Mouse (Mus musculus) forebrain, embryonic 16.5 days (tissue): ENCODE measurements around the gene BC051665. TPM values are rescaled to one million over a fixed set of nuclear protein-coding genes. Genes with fewer than 3 reads are reported as not detected.

Source experiments
- ATAC-seq: fragments of 200-750 bp; cut with Nextera tagmentation; 2 replicates; pipeline ENCODE4 v1.8.0; 2017; ENCODE audit warnings: mild to moderate bottlenecking, moderate library complexity
- H3K27ac ChIP-seq: fragments of 300-500 bp; sonication (generic); 2 replicates; pipeline ENCODE4 v1.5.1; 2014; ENCODE audit warnings: low read length, control low read depth
- H3K27me3 ChIP-seq: fragments of 300-500 bp; sonication (generic); replicated peaks from 2 replicates; pipeline ENCODE4 v1.6.1; 2014; ENCODE audit warnings: low read length; ENCODE audit not compliant: control insufficient read depth, insufficient read depth
- H3K36me3 ChIP-seq: fragments of 300-500 bp; sonication (generic); 2 replicates; pipeline ENCODE4 v1.6.1; 2014; ENCODE audit not compliant: control insufficient read depth, insufficient read depth
- H3K4me1 ChIP-seq: fragments of 300-500 bp; sonication (generic); replicated peaks from 2 replicates; pipeline ENCODE4 v1.6.1; 2014; ENCODE audit warnings: low read length; ENCODE audit not compliant: control insufficient read depth, insufficient read depth
- H3K4me2 ChIP-seq: fragments of 300-500 bp; sonication (generic); 2 replicates; pipeline ENCODE4 v1.6.1; 2014; ENCODE audit warnings: mild to moderate bottlenecking, low read length, control low read depth
- H3K4me3 ChIP-seq: fragments of 300-500 bp; sonication (generic); replicated peaks from 2 replicates; pipeline ENCODE4 v1.5.1; 2014; ENCODE audit warnings: mild to moderate bottlenecking, low read length, control low read depth
- H3K9ac ChIP-seq: fragments of 300-500 bp; sonication (generic); replicated peaks from 2 replicates; pipeline ENCODE4 v1.6.1; 2014; ENCODE audit warnings: low read depth, low read length, control low read depth
- H3K9me3 ChIP-seq: fragments of 300-500 bp; sonication (generic); 2 replicates; pipeline ENCODE4 v1.6.1; 2016; ENCODE audit warnings: low read length; ENCODE audit not compliant: control insufficient read depth
- WGBS: fragments of 180-500 bp; shearing (Covaris S2); extraction: QIAGEN DNeasy Blood & Tissue Kit; methylation state at CpG from one replicate; pipeline ENCODE4 v1.1.7; 2014; 5-methylcytosine and 5-hydroxymethylcytosine counted together
- polyA plus RNA-seq: library from polyadenylated mRNA; unstranded; fragments of >200 nt; fragmentation: Nextera tagmentation; extraction: Ambion mirVana; gene quantifications from 2 replicates; pipeline ENCODE4 v1.2.1, GENCODE M21; 2015

The BC051665 gene
- polyA plus RNA-seq, 1 experiment from 2014 or later: not detected

DNA sequence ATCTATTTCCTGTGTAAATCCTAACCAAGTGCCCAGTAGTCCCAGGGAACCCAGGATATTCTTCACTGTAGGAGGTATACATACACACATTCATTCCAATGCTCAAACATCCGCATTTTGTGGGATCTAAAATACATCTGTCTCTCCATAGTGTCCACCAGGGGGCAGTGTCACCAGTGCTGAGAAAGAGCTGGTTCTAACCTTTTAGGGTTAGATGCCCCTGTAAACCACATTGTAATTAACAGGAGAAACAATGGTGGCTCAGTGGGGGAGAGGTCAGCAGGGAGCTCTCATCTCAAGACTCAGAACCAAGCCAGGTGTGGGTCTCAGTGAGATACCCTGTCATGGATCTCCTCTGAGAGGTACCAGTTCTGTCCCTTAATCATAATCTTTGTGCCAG, 39.9 kb downstream of the BC051665 start:
- Histone ChIP-seq H3K4me2 (no peak overlapping the region), H3K9me3 (no peaks in the 10 kb centered on the region), H3K4me1 (peaks cover 13% of the 10 kb centered on the region), H3K36me3 (peaks cover 28% of the 10 kb centered on the region), H3K27ac (no peak overlapping the region), H3K9ac (no peak overlapping the region), H3K27me3 (no peaks in the 10 kb centered on the region), H3K4me3 (no peak overlapping the region)
- WGBS: 33% methylated on average over 1 of the region's 1 CpGs
- no peak for ATAC-seq

DNA sequence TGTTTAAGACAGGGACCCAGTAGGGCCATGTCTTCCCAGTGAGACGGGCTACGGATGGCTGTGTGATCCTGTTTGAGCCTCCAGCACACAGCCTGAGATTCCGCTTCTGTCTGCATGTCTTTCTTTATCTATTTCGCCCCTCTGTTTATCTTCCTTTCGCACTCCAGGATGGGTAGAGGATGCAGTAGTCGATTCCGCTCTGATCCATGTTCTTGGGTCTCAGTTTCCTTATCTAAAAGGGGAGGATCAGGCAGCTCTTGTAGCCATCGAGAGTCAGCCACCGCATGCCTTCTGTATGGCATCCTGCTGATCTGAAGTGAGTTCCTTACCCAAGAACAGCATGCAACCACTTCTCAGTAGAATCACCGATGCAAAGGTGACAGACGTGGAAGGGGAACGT, 40.8 kb downstream of the BC051665 start:
- WGBS: 89% methylated on average over 12 of the region's 12 CpGs
- no peak overlapping the region for H3K4me2 ChIP-seq
- H3K27ac ChIP-seq: no peak overlapping the region
- H3K36me3 ChIP-seq: peaks cover 20% of the 10 kb centered on the region
- no peaks in the 10 kb centered on the region for H3K9me3 ChIP-seq
- no peak for ATAC-seq
- no peak overlapping the region for H3K4me3 ChIP-seq
- no peaks in the 10 kb centered on the region for H3K27me3 ChIP-seq
- peaks cover 13% of the 10 kb centered on the region for H3K4me1 ChIP-seq
- H3K9ac ChIP-seq: no peak overlapping the region

DNA sequence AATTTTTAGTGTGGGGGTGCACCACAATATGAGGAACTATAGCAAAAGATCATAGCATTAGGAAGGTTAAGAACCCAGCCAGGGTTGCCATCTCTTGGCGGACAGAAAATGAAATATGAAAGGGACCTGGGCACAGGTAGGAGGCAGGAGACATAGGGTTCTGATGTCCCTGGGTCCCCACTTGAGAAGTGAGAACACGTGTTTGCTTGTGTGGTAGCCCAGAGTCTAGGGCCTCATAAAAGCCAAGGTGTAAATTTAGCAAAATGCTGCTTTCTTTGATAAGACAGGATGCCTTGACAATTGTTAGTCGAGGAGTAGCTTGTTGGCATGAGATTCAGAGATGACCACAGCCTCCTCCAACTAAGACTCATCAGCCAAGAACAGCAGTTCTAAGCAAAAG, 41.4 kb downstream of the BC051665 start:
- peaks cover 13% of the 10 kb centered on the region for H3K4me1 ChIP-seq
- no peak overlapping the region for H3K4me2 ChIP-seq
- 96% methylated on average over 3 of the region's 3 CpGs for WGBS
- no peak for ATAC-seq
- H3K4me3 ChIP-seq: no peak overlapping the region
- H3K9me3 ChIP-seq: no peaks in the 10 kb centered on the region
- H3K27me3 ChIP-seq: no peaks in the 10 kb centered on the region
- peaks cover 20% of the 10 kb centered on the region for H3K36me3 ChIP-seq
- H3K27ac ChIP-seq: no peak overlapping the region
- H3K9ac ChIP-seq: no peak overlapping the region

DNA sequence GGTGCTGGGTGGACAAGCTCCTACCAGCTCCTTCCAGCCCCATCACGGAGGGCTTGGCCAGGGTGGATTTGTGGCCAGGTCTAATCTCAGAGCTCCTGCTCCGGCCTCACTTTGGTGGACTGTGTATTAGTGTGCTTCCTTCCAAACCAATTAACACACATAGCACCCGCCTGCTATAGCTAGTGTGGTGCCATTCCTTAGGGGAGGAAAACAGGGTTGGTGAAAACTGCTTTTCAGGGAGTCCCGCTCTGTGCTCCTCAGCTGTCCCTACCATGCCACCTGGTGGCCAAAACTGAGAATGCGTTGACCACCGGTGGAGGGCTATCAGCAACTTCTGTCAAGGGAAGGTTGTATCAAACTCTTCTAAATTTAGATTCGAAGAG, 42.1 kb downstream of the BC051665 start:
- no peak overlapping the region for H3K27ac ChIP-seq
- no peak overlapping the region for H3K4me3 ChIP-seq
- H3K9ac ChIP-seq: no peak overlapping the region
- peaks cover 13% of the 10 kb centered on the region for H3K4me1 ChIP-seq
- no peaks in the 10 kb centered on the region for H3K27me3 ChIP-seq
- H3K36me3 ChIP-seq: peaks cover 14% of the 10 kb centered on the region
- peak; percentile 79 for ATAC-seq
- no peaks in the 10 kb centered on the region for H3K9me3 ChIP-seq
- 32% methylated on average over 7 of the region's 7 CpGs for WGBS
- H3K4me2 ChIP-seq: no peak overlapping the region

DNA sequence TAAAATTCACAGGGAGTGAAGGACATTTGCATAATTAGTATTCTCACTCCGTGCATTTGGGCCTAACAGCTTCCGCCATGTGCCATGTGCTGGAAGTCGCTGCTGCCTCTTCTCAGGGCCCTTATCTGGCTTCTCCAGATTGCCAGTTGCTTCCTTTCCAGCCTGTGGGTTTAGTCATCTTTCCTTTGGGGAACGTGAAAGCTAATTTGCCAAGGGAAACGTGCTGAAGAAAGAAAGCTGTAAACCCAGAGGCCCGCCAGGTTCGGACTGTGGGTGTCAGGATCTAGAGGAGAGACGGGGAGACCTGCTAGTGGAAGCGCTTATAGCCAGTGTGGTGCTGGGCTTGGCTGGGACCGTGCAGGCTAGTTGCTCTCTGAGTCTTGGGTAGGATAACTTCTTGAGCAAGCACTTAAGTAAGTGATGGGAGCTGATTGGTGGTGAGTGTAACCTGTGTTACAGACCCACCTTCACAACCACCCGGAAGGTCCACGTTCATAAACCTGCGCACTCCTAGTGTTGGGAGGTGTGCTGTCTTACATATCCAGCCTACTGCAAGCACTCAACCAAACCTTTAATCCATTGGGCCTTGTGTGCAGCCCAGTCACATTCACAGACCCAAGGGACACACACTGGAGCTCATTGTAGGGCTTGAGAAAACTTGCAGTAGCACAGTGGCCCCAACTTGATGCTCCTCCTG, 42.6 kb downstream of the BC051665 start:
- Histone ChIP-seq H3K4me2 (no peak overlapping the region), H3K27ac (peak overlapping the region; percentile 52), H3K9me3 (no peaks in the 10 kb centered on the region), H3K9ac (no peak overlapping the region), H3K36me3 (peaks cover 12% of the 10 kb centered on the region), H3K4me1 (peaks cover 13% of the 10 kb centered on the region), H3K4me3 (no peak overlapping the region), H3K27me3 (no peaks in the 10 kb centered on the region)
- WGBS: 53% methylated on average over 13 of the region's 13 CpGs
- 0 out of 2 replicates have a peak, but pooled peaks have one; percentile 6 for ATAC-seq

DNA sequence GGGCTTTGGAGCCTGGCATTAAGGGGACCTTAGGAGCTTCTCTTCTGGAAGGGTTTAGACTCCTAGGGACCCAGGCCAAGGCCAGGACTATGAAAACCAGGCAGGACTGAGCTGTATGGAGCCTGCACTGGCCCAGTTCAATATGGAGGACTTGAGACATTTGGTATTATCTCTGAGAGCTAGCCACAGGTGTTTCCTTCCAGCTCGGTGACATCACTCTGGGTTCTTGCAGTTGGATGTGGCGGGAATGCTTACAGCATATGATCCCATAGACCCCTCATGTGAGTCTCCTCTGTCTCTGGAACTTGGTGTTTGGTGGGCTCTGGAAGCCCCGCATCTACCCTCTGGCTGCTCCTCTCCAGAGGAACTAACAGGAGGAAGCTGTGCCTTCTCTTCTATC, 43.6 kb downstream of the BC051665 start:
- WGBS: 90% methylated on average over 3 of the region's 3 CpGs
- no peak overlapping the region for H3K4me3 ChIP-seq
- H3K36me3 ChIP-seq: peaks cover 9% of the 10 kb centered on the region
- ATAC-seq: no peak
- no peaks in the 10 kb centered on the region for H3K9me3 ChIP-seq
- H3K4me1 ChIP-seq: peaks cover 17% of the 10 kb centered on the region
- H3K9ac ChIP-seq: no peak overlapping the region
- no peak overlapping the region for H3K4me2 ChIP-seq
- H3K27me3 ChIP-seq: no peaks in the 10 kb centered on the region
- no peak overlapping the region for H3K27ac ChIP-seq

DNA sequence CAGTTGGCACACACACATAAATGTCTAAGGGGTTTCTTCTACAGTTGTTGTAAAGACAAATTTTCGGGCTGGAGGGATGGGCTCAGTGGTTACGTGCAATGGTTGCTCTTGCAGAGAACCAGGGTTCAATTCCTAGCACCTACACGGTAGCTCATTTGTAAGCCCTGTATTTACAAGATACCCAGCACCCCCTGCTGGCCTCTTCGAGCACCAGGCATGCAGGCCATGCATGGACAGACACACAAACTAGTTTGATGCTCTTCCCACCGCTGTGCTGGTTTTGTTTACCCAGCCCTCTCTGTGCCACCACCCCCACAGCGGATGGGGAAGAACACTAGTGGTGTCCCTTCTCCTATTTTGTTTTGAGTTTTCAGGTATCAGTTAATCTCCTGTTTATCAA, 45.9 kb downstream of the BC051665 start:
- H3K36me3 ChIP-seq: peaks cover 9% of the 10 kb centered on the region
- WGBS: 93% methylated on average over 6 of the region's 6 CpGs

DNA sequence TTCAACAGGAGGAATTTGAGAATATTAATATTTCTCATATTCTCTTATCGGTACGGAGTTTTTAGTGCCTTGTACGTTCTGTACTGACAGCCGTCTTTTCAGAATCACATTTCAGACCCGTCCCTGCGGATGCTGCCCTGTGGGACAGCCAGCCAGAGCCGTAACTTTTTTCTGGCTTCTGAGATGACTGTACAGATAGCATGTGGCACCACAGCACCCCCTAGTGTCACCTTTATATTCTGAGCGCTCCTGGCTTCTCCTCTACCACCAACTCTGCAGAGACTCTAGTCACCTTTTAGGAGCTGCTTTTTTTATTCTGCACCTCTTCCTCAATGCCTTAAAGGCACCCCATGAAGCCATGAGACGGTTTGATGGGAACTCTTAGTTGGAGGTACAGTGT, 47.7 kb downstream of the BC051665 start:
- peaks cover 9% of the 10 kb centered on the region for H3K36me3 ChIP-seq
- peaks cover 10% of the 10 kb centered on the region for H3K4me1 ChIP-seq
- no peaks in the 10 kb centered on the region for H3K27me3 ChIP-seq
- H3K9ac ChIP-seq: no peak overlapping the region
- WGBS: 11% methylated on average over 9 of the region's 9 CpGs
- H3K9me3 ChIP-seq: no peaks in the 10 kb centered on the region
- H3K4me3 ChIP-seq: no peak overlapping the region
- ATAC-seq: peak; percentile 84
- H3K27ac ChIP-seq: no peak overlapping the region
- H3K4me2 ChIP-seq: peak overlapping the region; percentile 9; the same call in 1 of the 2 replicates

More for the DNA sequence above, 45.9 kb downstream of the BC051665 start:
- Histone ChIP-seq H3K4me3 (no peak overlapping the region), H3K27ac (no peak overlapping the region), H3K4me2 (no peak overlapping the region), H3K27me3 (no peaks in the 10 kb centered on the region), H3K9me3 (no peaks in the 10 kb centered on the region), H3K9ac (no peak overlapping the region), H3K4me1 (peaks cover 17% of the 10 kb centered on the region)
- ATAC-seq: no peak

DNA sequence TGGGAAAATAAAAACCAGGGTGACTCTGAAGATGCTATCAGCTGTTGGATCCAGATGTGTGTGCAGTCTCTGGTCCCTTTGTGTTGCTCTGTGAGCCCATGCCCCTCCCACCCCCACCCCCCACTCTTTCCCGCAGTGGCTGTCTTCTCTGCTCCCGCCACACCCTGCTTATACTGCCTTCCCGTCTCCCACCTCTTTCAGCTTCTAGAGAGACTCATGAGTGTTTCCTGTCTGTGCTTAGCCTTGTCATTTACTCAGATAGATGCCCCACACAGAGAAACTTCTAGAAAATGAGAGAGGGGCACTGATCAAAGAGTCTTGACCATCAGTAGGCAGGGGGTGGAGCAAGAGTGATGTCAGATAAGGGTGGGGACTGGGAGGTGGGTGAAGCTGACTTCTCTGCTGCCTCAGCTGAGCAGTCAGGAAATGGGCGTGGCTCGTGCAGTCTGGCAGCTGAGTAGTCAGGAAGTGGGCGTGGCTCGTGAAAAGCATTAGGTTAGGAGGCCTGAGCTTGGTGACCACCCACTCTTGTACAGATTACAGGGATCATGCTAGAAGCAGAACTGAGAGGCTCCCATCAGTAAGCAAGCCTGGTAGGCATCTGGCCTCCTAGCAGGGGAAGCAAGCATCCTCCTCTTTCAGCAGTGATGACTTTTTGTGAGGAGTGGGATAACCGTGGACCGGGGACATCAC, 48.4 kb downstream of the BC051665 start:
- Histone ChIP-seq H3K27ac (no peak overlapping the region; the same call in 1 of the 2 replicates), H3K4me3 (no peak overlapping the region), H3K9me3 (no peaks in the 10 kb centered on the region), H3K36me3 (peaks cover 9% of the 10 kb centered on the region), H3K4me2 (peak overlapping the region; percentile 9; the same call in 1 of the 2 replicates), H3K4me1 (peaks cover 4% of the 10 kb centered on the region; the same call in 1 of the 2 replicates), H3K9ac (no peak overlapping the region), H3K27me3 (no peaks in the 10 kb centered on the region)
- 30% methylated on average over 9 of the region's 9 CpGs for WGBS
- peak; percentile 46 for ATAC-seq
